Mouse (Mus musculus) T-cell, adult 2 months (primary cell): Measurements from ENCODE around the gene Trit1.

Experiments
- DNase-seq: peaks from one replicate; pipeline ENCODE4 v3.0.0; 2022; ENCODE audit warnings: low spot score

The Trit1 gene

DNA sequence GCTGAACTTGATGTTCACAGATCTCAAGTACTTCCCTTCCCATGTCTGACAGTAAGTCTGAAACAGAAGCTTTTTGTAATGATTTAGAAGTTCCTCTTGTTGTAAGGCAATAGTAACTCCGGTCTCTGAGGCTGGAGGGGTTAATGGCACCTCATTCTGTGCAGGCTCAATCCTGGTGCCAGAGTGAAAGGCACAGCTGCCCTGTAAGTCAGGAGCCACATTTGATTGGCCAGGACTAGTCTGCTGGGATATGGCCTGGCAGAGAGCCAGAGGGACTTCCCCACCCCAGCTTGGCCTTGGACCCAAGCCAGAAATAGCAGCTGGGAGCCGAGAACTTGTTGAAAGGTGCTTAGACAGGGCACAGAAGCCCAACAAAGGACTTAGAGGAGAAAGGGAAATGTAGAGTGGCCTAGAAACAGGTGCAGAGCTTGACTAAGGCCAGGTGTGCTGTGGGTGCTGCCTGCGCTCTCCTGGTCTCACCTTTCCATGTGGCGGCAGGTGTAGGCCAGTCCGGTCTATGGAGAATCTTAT is 34.3 kb downstream of the Trit1 start:
- DNase-seq, result peak; percentile 22

DNA sequence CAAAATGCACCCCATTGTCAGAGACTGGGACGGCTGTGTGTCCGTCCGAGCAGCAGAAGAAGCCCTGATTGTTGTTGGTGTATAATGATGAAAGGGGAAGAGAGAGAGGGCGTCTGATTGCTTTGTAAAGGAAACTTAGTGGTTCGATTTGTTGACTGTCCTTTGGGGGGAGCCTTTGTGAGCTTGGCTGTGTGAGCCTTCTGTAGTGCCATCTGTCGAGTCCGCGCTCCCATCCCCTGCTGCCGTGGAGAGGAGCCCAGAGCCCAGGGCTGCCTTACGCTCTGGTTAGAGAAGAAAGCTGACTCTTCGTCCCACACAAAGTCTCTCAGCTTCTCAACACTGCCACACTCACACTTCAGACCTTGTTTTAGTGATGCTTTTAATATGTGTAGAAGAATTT is 36.8 kb downstream of the Trit1 start:
- no peak for DNase-seq

DNA sequence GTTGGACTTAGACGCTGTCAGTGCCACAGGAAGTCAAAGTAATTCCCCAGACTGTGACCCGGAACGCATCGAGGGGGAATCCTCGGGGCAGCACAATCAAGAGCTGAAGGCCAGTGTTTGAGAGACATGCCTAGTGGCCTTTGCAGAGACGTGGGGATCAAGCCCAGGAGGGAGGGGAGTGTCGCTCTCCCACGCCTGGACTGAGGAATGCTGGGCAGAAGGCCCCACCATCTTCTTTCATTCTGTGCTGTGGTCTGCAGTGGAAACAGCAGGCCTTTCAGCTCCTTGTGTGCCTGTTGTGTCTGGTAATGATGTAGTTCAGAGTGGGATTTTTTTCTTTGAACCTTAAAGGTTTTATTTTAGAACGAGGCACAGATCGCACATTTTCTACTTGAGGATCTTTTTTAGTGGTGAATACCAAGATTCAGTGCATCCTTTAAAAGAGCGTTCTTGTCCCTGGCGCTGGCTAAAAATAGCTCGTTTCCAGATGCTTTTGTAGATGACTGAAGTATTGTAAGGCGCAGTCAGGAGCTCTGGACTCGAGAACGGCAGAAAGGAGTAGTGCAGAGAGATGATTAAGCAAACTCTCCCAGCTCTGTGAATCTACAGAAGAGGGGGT is 37.9 kb downstream of the Trit1 start:
- no peak for DNase-seq

DNA sequence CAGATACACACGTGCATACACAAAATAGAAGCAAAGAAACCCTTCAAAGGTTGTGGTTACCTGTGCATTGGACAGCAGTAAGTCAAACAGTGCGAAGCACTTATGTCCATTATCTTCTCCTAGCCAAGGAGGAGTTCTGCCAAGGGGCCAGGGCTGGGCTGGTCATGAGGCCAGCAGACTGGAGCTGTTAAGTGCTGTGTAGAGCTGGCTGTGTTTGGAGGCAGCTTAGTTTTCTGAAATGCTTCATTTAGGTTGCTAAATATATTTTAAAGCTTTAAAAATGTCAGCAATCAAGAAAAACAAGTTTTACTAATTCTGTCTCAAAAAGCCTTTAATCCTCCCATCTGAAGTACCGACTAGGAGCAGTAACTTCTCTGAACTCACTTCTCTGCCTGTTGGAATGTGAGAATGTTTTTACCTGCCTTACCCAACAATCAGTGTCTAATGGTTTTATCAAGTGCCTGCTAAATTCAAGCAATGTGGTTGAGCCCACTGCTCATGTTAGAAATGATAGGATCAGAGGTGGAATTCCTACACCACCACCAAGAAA is 40.2 kb downstream of the Trit1 start:
- no peak for DNase-seq

DNA sequence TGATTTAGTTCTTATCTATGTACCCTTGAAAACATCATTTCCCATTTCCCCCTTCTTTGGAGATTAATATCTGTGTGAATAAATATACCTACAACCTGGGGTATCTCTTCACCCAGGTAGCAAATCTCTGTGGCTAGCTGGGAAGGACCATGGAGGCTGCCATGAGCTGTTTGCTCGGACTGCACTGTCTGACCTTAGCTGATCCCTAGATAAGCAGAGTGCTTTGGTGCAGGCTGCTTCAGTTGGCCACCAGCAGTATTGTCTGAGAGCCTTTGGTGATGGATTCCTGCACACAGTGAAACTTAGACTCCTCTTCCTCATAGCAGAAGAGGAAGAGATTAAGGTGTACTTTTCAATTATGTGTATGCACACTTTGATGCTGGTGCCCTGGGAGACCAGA is 41.6 kb downstream of the Trit1 start:
- DNase-seq, result no peak

DNA sequence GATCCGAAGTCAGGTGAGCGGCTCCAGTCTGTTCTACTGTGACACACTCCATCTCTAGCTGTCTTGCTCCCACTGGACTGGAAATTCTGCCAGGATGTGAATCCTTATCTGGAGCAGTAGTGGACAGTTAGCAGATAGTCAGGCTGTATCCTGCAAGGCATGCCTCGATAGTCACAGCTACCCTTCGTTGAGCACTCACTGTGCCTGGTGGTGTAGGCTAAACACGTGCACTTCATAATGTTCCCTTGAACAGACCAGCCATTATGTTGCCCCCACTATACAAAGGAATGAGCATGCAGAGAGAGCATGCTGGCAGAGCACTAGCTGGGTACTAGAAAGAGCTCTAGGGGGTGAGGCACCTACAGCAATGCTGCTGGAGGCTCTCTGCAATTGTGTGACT is 45.3 kb downstream of the Trit1 start:
- DNase-seq, result no peak

DNA sequence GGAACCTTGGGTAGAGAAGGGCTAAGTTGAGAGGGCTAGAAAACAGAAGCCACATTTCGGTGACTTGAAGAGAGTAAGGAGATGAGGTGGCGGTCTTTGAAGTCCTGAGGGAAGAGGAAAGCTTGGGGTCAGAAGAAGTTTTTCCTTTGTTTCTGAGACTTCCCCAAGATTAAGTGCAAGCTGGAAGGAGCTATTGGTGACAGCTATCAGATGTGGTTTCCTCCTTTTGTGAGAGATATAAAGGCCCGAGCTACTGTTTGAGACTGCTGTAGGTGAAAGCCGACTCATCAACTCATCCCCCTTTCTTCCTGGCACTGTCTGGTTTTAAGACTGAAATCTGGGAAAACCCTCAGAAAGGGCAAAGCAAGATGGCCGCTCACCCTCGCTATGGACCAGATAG is 52.2 kb downstream of the Trit1 start:
- DNase-seq, result no peak

DNA sequence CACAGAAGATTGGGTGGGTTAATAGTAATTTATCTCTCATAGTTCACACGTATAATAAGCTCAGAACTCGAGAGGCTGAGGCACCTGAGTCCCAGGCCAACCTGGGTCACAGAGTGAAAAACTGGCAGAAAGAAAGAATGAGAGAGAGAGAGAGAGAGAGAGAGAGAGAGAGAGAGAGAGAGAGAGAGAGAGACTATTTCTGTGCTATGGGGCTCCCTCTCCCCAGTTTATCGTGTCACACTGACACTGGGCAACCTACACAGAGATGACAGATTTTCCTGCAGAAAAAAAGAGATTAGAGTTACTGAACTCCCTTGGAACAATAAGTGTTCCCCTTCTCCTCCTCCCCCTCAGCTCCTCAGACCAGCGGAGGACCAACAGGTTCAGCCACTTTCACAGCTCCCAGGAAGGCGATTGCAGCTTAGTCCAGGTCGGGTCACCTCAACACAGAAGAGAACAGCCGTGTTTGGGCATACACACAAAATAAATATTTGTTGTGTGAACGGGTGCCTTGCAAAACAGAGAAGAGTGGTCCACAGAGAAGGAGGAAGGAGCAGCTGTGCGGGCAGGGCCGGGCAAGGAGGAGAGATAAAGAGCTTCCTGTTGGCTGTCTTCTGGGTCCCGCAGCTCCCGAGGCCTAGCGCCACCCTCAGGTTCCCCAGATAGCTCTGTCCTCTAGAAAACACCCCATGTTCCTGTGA is 55.0 kb downstream of the Trit1 start:
- peak; percentile 28 for DNase-seq

DNA sequence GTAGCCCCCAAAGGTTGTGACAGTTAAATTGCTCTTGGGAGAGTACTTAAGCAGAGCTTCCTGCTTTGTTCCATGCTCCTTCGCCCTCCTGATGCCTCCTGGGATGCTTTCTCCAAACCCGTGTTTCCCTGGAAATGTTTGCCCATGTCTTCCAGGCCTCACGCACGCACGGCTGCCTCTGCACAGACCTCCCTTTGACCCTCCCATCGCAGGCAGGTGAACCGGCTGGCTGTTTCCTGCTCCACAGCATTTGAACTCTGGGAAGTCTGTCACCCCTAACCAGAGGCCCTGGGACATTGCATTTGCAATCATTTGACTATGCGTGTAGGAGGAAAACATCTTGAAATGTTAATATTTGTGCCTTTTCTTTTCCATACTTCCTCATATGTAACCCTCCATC is 60.5 kb downstream of the Trit1 start:
- no peak for DNase-seq

DNA sequence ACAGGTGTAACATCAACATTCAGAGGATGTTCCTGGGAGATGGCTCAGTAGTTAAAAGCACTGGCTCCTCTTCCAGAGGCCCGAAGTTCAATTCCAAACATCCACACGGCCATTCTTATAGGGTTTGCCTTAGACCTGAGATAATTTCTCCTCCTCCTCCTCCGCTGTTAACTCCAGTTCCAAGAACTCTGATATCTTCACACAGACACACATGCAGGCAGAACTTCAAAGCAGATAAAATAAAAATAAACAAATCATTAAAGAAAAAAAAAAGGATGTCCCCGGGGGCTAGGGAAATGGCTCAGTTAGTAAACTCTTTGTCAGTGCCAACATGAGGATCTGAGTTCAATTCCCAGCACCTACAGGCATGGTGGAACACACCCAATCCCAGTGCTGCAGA is 61.8 kb downstream of the Trit1 start:
- DNase-seq, result no peak

DNA sequence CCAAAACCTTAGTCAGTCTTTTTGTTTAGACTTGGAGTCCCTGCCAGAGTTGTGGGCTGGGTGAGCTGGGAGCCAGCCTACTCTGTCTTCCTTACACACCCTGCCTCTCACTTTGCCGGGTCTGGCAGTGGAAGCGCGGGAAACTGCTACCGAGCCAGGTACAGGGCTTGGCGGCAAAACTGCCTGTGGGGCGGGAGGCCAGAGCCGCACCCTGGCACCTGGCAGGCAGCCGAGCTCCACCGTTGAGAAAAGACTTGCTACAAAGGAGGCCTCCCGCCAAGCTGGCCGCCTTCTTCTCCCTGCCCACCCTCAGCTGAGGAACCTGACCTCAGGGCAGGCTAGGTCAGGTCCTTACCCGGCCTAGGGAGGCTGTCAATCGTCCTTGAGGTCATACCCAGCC is 64.4 kb downstream of the Trit1 start:
- no peak for DNase-seq

DNA sequence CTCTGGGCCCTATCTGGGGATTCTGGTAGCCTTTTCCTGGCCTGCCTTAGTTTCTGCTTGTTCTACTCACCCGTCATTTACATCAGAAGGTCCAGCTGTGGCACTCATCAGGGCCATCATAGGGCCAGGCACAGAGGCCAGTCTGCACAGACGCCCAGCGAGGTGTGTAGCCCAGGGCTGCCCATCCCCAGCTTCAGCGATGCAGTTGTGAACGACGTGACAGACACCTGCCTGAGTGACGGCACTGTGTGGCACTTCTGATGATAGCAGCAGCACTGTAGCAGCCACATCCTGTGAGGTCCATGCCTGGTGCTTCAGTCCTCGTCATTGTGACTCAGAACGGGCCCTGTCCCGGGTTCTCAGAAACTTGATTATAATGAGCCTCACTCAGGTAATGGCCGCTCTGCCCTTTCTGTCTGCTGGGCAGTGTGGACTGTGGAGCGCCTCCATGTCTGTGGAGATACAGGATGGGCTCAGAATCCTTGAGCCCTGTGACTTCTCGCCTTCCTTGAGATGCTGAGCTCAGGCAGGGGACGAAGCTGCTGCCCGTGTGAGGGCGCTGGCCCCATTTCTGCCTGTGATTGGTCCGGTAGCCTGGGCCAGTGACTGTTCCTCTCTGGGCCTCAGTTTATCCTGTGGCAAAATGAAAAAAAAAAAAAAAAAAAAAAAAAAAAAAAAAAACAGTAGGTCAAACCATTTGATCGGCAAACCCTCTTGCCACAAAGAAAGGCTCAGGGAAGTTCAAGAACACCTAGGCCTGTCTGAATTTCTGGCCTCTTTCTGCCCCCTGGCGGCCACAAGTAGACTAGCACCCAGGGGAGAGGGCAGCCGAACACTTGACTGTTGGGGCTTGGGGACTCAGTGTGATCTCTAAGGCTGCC is 66.1 kb downstream of the Trit1 start:
- DNase-seq, result peak; percentile 66

DNA sequence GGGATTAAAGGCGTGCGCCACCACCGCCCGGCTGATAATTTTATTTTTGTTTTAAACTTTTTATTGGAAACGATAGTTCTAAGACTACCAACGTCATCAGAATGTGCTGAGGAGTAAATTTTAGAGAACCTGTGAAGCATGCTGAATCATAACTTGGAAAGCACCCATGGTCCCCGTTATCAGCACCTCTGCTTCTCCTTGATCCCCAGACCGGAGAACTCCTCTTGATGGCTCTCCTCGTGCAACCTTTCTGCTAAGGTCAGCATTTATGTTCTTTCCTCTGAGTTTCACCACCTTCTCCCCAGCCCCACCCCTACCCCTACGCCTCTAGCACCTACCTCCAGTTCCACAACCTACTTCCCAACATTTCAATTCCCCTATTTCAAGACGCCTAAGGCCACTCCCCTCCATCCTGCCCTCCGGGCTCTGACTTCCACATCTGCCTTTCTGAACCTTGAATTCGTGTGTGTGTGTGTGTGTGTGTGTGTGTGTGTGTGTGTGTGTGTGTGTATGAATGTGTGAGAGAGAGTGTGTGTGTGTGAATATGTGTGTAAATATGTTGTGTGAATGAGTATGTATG is 67.0 kb downstream of the Trit1 start:
- DNase-seq, result no peak

DNA sequence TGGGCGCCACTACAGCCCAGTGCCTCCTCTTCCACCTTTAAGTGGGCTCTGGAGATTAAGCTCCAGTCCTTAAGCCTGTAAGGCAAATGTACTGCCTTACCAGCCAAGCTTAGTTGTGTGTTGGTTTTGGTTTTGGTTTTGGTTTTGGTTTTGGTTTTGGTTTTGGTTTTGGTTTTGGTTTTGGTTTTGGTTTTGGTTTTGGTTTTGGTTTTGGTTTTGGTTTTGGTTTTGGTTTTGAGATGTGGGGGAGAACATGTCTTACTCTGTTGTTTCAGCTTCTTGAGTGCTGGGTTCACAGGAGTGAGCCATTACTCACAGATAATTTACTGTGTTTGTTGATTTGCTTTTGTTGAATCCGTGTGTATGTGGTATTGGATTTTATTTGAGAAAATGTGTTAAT is 68.9 kb downstream of the Trit1 start:
- peak; percentile 19 for DNase-seq

DNA sequence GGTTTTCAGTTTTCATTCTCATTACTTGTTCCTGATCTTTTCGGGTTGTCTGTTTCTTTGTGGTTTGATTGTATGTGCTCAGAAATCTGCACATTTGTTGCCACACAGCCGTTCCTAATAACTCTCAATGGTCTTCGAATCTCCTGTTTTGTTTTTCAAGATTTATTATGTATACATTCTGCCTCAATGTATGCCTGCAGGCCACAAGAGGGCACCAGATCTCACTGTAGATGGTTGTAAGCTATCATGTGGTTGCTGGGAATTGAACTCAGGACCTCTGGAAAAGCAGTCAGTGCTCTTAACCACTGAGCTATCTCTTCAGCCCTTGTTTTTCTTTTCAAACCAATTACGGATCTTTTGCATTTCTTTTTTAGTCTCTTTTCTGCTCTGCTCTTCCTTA is 70.0 kb downstream of the Trit1 start:
- DNase-seq, result no peak

DNA sequence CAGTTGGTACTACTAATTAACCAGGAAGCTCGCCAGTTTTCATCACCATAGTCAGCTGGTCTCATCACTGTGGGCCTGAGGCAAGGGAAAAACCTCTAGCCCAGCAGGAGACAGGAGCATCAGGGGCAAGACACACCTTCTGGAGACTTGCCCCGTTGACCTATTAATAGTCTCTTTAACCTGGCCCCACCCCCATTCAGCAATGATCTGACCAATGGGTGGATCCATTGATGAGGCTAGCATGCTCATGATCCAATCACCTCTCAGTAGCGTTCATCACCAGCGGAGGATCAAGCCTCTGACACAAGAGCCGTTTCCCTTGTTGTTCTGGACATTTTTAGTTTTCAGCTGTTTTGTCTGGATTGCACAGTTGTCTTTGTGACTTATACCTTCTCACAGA is 76.2 kb downstream of the Trit1 start:
- DNase-seq, result no peak

DNA sequence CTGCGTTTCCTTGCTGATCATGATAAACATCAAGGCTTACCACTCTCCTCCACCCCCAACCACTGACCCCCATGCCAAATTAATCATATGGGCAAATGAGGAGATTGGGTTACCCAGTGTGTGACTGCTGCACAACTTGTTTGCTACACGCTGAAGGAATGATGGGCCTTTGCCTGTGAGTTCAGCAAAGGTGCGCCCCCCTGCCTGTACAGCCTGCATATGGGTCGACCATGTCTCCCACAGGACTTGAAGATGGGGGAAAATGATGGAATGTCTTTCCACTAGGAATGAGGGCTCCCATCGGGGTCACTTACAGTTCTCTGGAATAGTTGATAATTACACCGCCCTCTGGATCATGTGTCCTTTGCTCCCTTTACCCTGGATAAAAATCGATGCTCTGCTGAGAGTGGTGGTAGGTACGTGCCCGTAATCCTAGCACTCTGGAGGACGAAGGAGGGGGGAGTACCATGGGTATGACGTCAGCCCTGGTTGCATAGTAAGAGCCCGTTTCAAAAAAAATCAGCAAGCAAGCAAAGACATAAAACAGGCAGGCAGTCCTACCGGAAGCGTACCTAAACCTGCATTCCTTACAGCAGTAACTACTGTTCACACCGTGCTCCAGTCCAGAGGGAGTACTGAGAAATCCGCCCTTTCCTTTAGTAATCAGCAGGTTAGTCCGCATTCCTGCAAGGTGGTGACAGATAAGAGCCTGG is 76.8 kb downstream of the Trit1 start:
- DNase-seq, result no peak

DNA sequence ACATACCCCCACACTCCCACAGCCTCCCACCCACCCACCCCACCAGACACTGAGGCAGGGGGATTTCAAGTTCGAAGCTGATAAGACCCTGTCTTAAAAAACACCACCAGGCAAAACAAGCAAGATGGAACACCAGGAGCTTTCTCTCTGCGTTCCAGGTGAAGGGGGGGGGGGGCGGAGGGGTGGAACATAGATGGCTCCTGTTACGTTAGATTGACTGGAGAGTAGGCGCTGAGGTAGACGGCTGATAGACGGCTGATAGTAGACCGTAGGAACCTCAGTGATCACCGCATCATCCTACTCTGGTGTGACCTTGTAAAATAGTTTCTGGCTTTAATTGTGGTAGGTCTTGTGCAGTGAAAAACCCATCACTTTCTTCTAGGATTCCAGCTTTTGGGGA is 77.5 kb downstream of the Trit1 start:
- no peak for DNase-seq
